Mouse (Mus musculus) lung, embryonic 14.5 days (tissue): ENCODE data around the gene Ptprd. TPM values are rescaled to one million over a fixed set of nuclear protein-coding genes. Genes with fewer than 3 reads are reported as not detected.

Source experiments
- ATAC-seq: fragments of 200-750 bp; cut with Nextera tagmentation; 2 replicates; pipeline ENCODE4 v1.8.0; 2017; ENCODE audit warnings: mild to moderate bottlenecking, moderate TSS enrichment, moderate library complexity; ENCODE audit not compliant: insufficient read depth
- DNase-seq: peaks from one replicate; pipeline ENCODE4 v3.0.0-alpha.2; 2015
- H3K27ac ChIP-seq: fragments of 300-500 bp; sonication (generic); 2 replicates; pipeline ENCODE4 v1.5.1; 2014; ENCODE audit warnings: low read depth, mild to moderate bottlenecking, moderate library complexity
- H3K27me3 ChIP-seq: fragments of 300-500 bp; sonication (generic); 2 replicates; pipeline ENCODE4 v1.6.1; 2014; ENCODE audit warnings: low read length, control low read depth; ENCODE audit not compliant: insufficient read depth
- H3K36me3 ChIP-seq: fragments of 300-500 bp; sonication (generic); 2 replicates; pipeline ENCODE4 v1.6.1; 2014; ENCODE audit warnings: control low read depth; ENCODE audit not compliant: insufficient read depth
- H3K4me1 ChIP-seq: fragments of 300-500 bp; sonication (generic); 2 replicates; pipeline ENCODE4 v1.6.1; 2014; ENCODE audit warnings: antibody characterized with exemption, control low read depth; ENCODE audit not compliant: insufficient read depth
- H3K4me2 ChIP-seq: fragments of 300-500 bp; sonication (generic); 2 replicates; pipeline ENCODE4 v1.6.1; 2014; ENCODE audit warnings: mild to moderate bottlenecking
- H3K4me3 ChIP-seq: fragments of 300-500 bp; sonication (generic); 2 replicates; pipeline ENCODE4 v1.5.1; 2014; ENCODE audit warnings: low read depth, low read length
- H3K9ac ChIP-seq: fragments of 300-500 bp; sonication (generic); 2 replicates; pipeline ENCODE4 v1.6.1; 2014
- H3K9me3 ChIP-seq: fragments of 300-500 bp; sonication (generic); 2 replicates; pipeline ENCODE4 v1.6.1; 2016; ENCODE audit warnings: low read depth, low read length, control low read depth
- CTCF ChIP-seq: IDR thresholded peaks from 2 replicates; pipeline ENCODE4 v1.5.1; 2016; ENCODE audit warnings: antibody characterized with exemption, low read depth
- WGBS: fragments of 180-500 bp; shearing (Covaris S2); extraction: QIAGEN DNeasy Blood & Tissue Kit; methylation state at CpG from one replicate; pipeline ENCODE4 v1.1.7; 2014; 5-methylcytosine and 5-hydroxymethylcytosine counted together
- polyA plus RNA-seq: library from polyadenylated mRNA; unstranded; fragments of >200 nt; fragmentation: Nextera tagmentation; extraction: Ambion mirVana; gene quantifications from 2 replicates; pipeline ENCODE4 v1.2.1, GENCODE M21; 2014

Gene Ptprd
- polyA plus RNA-seq, 1 experiment from 2014 or later = 25.3 TPM

- DNase-seq = no peak
- no peak overlapping the region for H3K9ac ChIP-seq
- H3K4me2 ChIP-seq = no peak overlapping the region
- no peaks in the 10 kb centered on the region for H3K9me3 ChIP-seq
- no peak overlapping the region for H3K27ac ChIP-seq
- no peaks in the 10 kb centered on the region for H3K4me1 ChIP-seq
- no peak for TF ChIP-seq CTCF
- no peaks in the 10 kb centered on the region for H3K36me3 ChIP-seq
- H3K27me3 ChIP-seq = no peaks in the 10 kb centered on the region
- no peak overlapping the region for H3K4me3 ChIP-seq
- ATAC-seq = no peak
- 63% methylated on average over 1 of the region's 1 CpGs for WGBS
Measured at GRCm38 (mm10) chr4:76839016-76839415, 1372.7 kb downstream of the Ptprd start.

- H3K4me3 ChIP-seq = no peak overlapping the region
- H3K27ac ChIP-seq = no peak overlapping the region
- H3K9me3 ChIP-seq = no peaks in the 10 kb centered on the region
- no peak for TF ChIP-seq CTCF
- no peak overlapping the region for H3K4me2 ChIP-seq
- DNase-seq (no peak), ATAC-seq (no peak)
- H3K36me3 ChIP-seq = no peaks in the 10 kb centered on the region
- H3K27me3 ChIP-seq = no peaks in the 10 kb centered on the region
- no peak overlapping the region for H3K9ac ChIP-seq
- WGBS = 73% methylated on average over 2 of the region's 2 CpGs
- no peaks in the 10 kb centered on the region for H3K4me1 ChIP-seq
Measured at GRCm38 (mm10) chr4:76812138-76812537, 1399.6 kb downstream of the Ptprd start.

DNA sequence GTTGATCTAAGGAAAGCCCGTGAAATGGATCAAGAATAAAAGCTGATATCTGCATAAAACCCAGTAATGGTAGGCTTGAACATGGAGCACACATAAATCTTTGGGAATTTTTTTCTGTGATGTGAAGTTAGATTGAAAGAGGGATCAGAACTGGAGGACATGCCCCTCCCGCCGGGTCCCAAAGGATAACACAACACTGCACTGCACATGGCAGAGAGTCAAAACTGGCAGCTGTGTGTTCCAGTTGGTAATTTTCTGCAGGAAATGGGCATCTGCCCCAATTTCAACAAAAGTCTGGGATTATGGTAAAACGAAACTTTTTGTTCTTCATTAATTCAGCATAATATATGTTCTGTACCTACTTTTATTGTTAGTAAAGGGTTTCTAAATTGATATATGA lies 1409.1 kb downstream of the Ptprd start:
- DNase-seq (peak; percentile 15), ATAC-seq (no peak)
- TF ChIP-seq CTCF = no peak
- no peak overlapping the region for H3K9ac ChIP-seq
- no peaks in the 10 kb centered on the region for H3K4me1 ChIP-seq
- H3K36me3 ChIP-seq = no peaks in the 10 kb centered on the region
- no peaks in the 10 kb centered on the region for H3K27me3 ChIP-seq
- no peak overlapping the region for H3K4me3 ChIP-seq
- no peak overlapping the region for H3K27ac ChIP-seq
- H3K9me3 ChIP-seq = no peaks in the 10 kb centered on the region
- 58% methylated on average over 4 of the region's 4 CpGs for WGBS
- H3K4me2 ChIP-seq = no peak overlapping the region

GRCm38 (mm10) chr4:76798010-76799007 lies 1413.5 kb downstream of the Ptprd start:
- Histone ChIP-seq H3K9me3 (no peaks in the 10 kb centered on the region), H3K4me3 (no peak overlapping the region)

GRCm38 (mm10) chr4:76785389-76785788 lies 1426.4 kb downstream of the Ptprd start:
- no peak for TF ChIP-seq CTCF
- Histone ChIP-seq H3K9me3 (no peaks in the 10 kb centered on the region), H3K4me2 (no peak overlapping the region), H3K27ac (no peak overlapping the region), H3K4me1 (no peaks in the 10 kb centered on the region), H3K27me3 (no peaks in the 10 kb centered on the region), H3K4me3 (no peak overlapping the region), H3K36me3 (no peaks in the 10 kb centered on the region), H3K9ac (no peak overlapping the region)
- peak; percentile 48 for DNase-seq
- WGBS = 57% methylated on average over 2 of the region's 2 CpGs
- ATAC-seq = peak; percentile 31; the same call in 1 of the 2 replicates

More at GRCm38 (mm10) chr4:76798010-76799007, 1413.5 kb downstream of the Ptprd start:
- DNase-seq (no peak), ATAC-seq (no peak)
- WGBS = 60% methylated on average over 9 of the region's 9 CpGs
- no peak overlapping the region for H3K9ac ChIP-seq
- no peak overlapping the region for H3K27ac ChIP-seq
- H3K4me2 ChIP-seq = no peak overlapping the region
- TF ChIP-seq CTCF = no peak
- H3K4me1 ChIP-seq = no peaks in the 10 kb centered on the region
- H3K27me3 ChIP-seq = no peaks in the 10 kb centered on the region
- H3K36me3 ChIP-seq = no peaks in the 10 kb centered on the region

DNA sequence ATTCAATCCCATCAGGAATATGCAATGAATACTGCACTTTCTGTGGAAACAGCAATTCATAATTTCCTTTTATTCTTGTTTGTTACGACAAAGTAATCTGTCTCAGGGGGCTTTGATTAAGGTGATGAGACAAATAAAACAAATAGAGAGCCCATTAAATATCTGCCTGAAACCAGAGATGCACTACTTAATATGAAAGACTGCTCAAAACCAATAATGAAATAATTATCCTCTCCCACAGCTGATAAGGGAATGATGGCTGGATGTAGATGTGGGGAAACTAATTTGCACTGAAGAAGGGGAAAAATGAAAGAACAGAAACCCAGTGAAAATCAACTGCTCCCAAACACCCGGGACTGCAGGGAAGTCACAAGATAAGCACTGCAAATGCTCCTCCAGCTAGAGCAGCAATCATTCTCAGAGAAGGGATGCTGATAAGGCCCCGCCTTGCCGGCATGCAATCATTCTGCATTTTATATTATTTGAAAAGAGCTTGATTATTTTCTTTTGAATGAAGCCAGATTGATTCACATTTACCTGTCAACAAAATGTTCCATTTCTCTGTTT lies 1432.1 kb downstream of the Ptprd start:
- no peak overlapping the region for H3K4me2 ChIP-seq
- H3K4me3 ChIP-seq = no peak overlapping the region
- ATAC-seq = no peak
- WGBS = 47% methylated on average over 4 of the region's 4 CpGs
- H3K9ac ChIP-seq = no peak overlapping the region
- H3K4me1 ChIP-seq = no peaks in the 10 kb centered on the region
- H3K9me3 ChIP-seq = no peaks in the 10 kb centered on the region
- no peak overlapping the region for H3K27ac ChIP-seq
- no peak for TF ChIP-seq CTCF
- no peaks in the 10 kb centered on the region for H3K36me3 ChIP-seq
- no peaks in the 10 kb centered on the region for H3K27me3 ChIP-seq
- DNase-seq = no peak

DNA sequence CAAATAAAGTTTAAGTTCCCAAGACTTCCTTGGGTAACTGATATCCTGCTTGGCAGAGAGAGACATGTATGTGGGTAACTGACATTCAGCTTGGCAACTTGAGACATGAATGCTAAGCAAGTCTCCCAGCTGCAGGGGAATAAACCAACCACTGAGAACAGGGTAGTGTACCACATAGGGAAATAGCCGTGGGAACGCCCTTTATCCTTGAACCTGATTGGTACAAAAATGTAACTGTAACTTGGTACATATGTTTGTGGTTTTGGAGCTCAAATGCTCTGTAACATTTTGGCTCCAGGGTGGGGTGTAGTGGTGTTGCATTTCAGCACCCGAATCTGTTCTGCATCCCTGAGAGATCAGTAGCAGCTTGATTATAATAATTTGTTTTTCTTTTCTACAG lies 1444.8 kb downstream of the Ptprd start:
- DNase-seq (no peak), ATAC-seq (no peak)
- TF ChIP-seq CTCF = no peak
- Histone ChIP-seq H3K36me3 (no peaks in the 10 kb centered on the region), H3K27me3 (no peaks in the 10 kb centered on the region), H3K4me3 (no peak overlapping the region), H3K9me3 (no peaks in the 10 kb centered on the region), H3K4me2 (no peak overlapping the region), H3K9ac (no peak overlapping the region), H3K27ac (no peak overlapping the region), H3K4me1 (no peaks in the 10 kb centered on the region)
- WGBS = 78% methylated on average over 3 of the region's 3 CpGs
